Mouse (Mus musculus): ENCODE results near the gene Rab43. TPM values are rescaled to one million over a fixed set of nuclear protein-coding genes. Genes with fewer than 3 reads are reported as not detected.
A peak's percentile ranks its signal among the peaks of the same experiment; 100 is the strongest.

Gene Rab43
- 11.3 and 12.2 TPM in 2 replicates for polyA plus RNA-seq (2015; fragmentation: Nextera tagmentation; extraction: Ambion mirVana)

DNA sequence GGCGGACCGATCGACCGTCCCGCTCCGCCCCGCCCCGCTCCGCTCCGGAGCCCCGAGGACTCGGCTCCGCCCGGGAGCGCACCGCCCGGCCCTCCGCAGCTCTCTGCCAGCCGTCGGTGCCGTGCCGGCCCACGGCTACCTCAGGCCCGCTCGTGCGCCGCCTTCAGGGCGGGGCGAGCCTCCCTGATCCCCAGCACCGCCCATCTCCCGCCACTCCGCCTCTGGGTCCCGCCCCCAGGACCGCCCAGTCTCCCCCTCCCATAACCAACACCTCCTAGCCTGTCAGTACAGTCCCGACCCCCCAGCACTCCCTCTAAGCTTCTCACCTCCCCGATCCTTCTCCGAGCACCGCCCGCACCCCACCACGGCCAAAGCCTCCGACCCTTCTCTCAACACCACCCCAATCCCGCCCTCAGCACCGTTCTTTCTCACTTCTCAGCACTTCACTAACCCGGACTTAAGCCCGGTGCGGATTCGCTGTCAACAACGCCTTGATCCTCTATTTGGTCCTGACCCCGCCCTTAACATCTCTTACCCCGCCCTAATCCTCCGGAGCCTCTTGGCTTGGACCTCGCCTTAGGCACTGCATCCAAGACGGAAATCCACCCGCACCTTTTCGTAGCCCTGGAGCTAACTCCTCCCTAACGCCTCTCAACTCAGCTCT, at the start of gene Rab43:
Gene Rab43, minus strand, starts transcription at position 490 of the 664 bp plus-strand sequence.
- Histone ChIP-seq H3K4me2 (ENCODE audit: low read depth, low read length) (peak within 1 kb of the TSS; percentile 85), H3K4me3 (ENCODE audit: low read length) (peak within 1 kb of the TSS; percentile 83), H3K9ac (ENCODE audit: low read depth, low read length) (peak within 1 kb of the TSS; percentile 88), H3K27me3 (replicated peaks; ENCODE audit: control insufficient read depth, insufficient read depth, low read length) (no peaks in the 10 kb centered on the region), H3K4me1 (ENCODE audit: control insufficient read depth, insufficient read depth, low read length) (peaks cover 21% of the 10 kb centered on the region), H3K36me3 (ENCODE audit: control insufficient read depth, insufficient read depth, low read length) (0 out of 2 replicates have a peak, but pooled peaks cover under 1% of the 10 kb centered on the region), H3K27ac (ENCODE audit: low read length) (peak within 1 kb of the TSS; percentile 89), H3K9me3 (ENCODE audit: control insufficient read depth, low read length) (no peaks in the 10 kb centered on the region)
- ATAC-seq, result peak; percentile 97
- 0% methylated on average over 45 of the region's 56 CpGs for WGBS

DNA sequence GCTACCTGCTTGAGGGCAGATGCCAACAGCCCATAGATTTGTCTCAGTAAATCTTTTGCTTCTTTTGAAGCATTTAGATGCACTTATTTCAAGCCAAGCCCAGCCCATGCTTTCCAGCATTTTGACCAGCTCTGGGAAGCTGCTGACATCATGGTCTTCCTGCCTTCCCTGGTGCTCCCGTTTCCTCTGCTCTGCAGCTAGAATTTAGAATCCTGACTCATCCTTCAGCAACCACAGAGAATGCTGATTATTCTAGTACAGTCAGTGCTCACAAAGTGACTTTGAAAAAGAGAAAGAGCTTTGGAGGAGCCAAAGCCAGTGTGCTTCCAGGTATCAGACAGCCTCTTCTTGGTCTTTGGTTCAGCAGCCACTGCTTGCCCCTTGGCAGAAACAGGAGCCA, 45.1 kb upstream of the Rab43 start:
- Histone ChIP-seq H3K27me3 (replicated peaks; ENCODE audit: control insufficient read depth, insufficient read depth, low read length) (no peaks in the 10 kb centered on the region), H3K9me3 (ENCODE audit: control insufficient read depth, low read length) (no peaks in the 10 kb centered on the region), H3K4me3 (ENCODE audit: low read length) (no peak overlapping the region), H3K4me1 (ENCODE audit: control insufficient read depth, insufficient read depth, low read length) (no peaks in the 10 kb centered on the region), H3K27ac (ENCODE audit: low read length) (no peak overlapping the region), H3K36me3 (ENCODE audit: control insufficient read depth, insufficient read depth, low read length) (no peaks in the 10 kb centered on the region), H3K4me2 (ENCODE audit: low read depth, low read length) (no peak overlapping the region), H3K9ac (ENCODE audit: low read depth, low read length) (0 out of 2 replicates have a peak overlapping the region, but pooled peaks have one; percentile 10)
- no peak for ATAC-seq
- 41% methylated on average over 1 of the region's 1 CpGs for WGBS

DNA sequence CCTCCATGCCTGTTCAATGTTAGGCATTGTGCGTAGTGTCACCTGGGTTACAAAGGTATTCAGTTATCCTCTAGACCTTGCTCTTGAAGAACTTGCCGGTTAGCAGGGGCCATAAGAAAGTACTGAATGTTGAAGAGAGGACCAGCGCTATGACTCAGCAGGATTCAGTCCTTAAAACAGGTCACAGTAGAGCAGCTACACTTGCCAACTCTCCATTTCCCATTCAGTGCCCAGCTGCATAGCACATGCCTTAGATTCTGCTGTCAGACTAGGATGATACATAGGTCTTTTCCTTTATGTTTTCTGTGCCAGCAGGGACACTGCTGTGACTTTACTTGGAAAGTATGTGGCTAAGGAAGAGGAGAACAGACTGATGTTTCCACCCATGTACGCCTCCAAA, 41.5 kb upstream of the Rab43 start:
- Histone ChIP-seq H3K27ac (ENCODE audit: low read length) (no peak overlapping the region), H3K4me2 (ENCODE audit: low read depth, low read length) (no peak overlapping the region), H3K9ac (ENCODE audit: low read depth, low read length) (no peak overlapping the region), H3K36me3 (ENCODE audit: control insufficient read depth, insufficient read depth, low read length) (no peaks in the 10 kb centered on the region), H3K4me1 (ENCODE audit: control insufficient read depth, insufficient read depth, low read length) (peaks cover 7% of the 10 kb centered on the region), H3K27me3 (replicated peaks; ENCODE audit: control insufficient read depth, insufficient read depth, low read length) (no peaks in the 10 kb centered on the region), H3K9me3 (ENCODE audit: control insufficient read depth, low read length) (no peaks in the 10 kb centered on the region), H3K4me3 (ENCODE audit: low read length) (no peak overlapping the region)
- 78% methylated on average over 4 of the region's 4 CpGs for WGBS
- no peak for ATAC-seq

DNA sequence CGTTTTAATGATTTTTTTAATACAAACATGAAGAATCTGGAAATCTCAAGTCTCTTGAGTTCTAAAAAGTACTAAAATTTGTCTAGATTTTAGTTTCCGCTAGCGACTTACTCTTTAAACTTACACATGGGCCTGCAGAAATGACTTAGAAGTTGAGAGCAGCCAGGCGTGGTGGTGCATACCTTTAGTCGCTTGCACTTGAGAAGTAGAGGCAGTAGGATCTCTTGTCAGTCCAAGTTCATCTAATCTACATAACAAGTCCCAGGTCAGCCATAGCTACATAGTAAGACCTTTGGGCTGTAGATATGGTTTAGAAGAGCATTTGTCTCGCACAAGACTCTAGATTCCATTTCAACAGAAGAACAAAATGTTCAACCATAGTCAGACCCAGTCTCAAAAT, 39.9 kb upstream of the Rab43 start:
- Histone ChIP-seq H3K9me3 (ENCODE audit: control insufficient read depth, low read length) (no peaks in the 10 kb centered on the region), H3K36me3 (ENCODE audit: control insufficient read depth, insufficient read depth, low read length) (no peaks in the 10 kb centered on the region), H3K27ac (ENCODE audit: low read length) (no peak overlapping the region), H3K9ac (ENCODE audit: low read depth, low read length) (no peak overlapping the region), H3K27me3 (replicated peaks; ENCODE audit: control insufficient read depth, insufficient read depth, low read length) (no peaks in the 10 kb centered on the region), H3K4me3 (ENCODE audit: low read length) (no peak overlapping the region), H3K4me2 (ENCODE audit: low read depth, low read length) (no peak overlapping the region), H3K4me1 (ENCODE audit: control insufficient read depth, insufficient read depth, low read length) (peaks cover 16% of the 10 kb centered on the region)
- WGBS, result 81% methylated on average over 6 of the region's 6 CpGs
- no peak for ATAC-seq

DNA sequence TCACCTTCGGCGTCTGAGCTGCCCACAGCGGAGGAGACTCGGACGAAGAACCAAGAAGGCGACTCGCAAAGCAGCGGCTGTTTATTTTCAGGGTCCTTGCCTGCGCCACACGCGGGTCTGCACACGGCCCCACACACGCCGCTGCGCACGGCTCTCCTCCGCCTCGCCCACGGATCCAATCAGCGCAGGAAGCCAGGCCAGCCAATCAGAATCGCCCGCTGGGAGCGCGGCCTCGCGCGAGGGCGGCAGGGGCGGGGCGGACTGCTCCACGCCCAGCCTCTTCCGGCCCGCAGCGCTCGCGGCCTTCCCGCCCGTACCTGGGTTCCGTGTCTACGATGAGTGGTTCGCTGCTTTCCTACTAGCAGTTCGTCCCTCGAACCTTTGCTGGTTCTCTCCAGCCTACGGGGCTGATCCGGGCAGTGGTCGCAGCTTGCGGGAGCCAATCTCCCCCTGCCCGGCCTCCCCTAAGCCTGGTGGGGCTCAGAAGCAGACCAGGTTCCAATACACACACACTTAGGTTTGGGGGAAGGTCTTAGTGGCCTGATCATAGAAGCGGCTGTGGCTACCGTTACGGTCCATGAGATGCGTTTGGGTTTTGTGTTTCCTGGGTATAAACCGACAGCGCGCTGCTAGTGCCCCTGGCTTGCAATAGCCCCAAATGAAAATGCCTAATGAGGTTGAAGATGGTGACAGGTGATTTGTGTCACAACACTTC, 39.1 kb upstream of the Rab43 start, which contains the start of gene Cnbp:
Gene Cnbp, minus strand, starts transcription at position 207 of the 715 bp plus-strand sequence.
- H3K4me2 ChIP-seq (ENCODE audit: low read depth, low read length), result peak within 1 kb of the TSS; percentile 90
- no peaks in the 10 kb centered on the region for H3K36me3 ChIP-seq (ENCODE audit: control insufficient read depth, insufficient read depth, low read length)
- H3K4me1 ChIP-seq (ENCODE audit: control insufficient read depth, insufficient read depth, low read length), result peaks cover 18% of the 10 kb centered on the region
- peak within 1 kb of the TSS; percentile 99 for H3K4me3 ChIP-seq (ENCODE audit: low read length)
- WGBS, result under 1% methylated on average over 55 of the region's 55 CpGs
- H3K27me3 ChIP-seq (replicated peaks; ENCODE audit: control insufficient read depth, insufficient read depth, low read length), result no peaks in the 10 kb centered on the region
- H3K27ac ChIP-seq (ENCODE audit: low read length), result peak within 1 kb of the TSS; percentile 96
- H3K9ac ChIP-seq (ENCODE audit: low read depth, low read length), result peak within 1 kb of the TSS; percentile 96
- ATAC-seq, result peak; percentile 98
- H3K9me3 ChIP-seq (ENCODE audit: control insufficient read depth, low read length), result no peaks in the 10 kb centered on the region

DNA sequence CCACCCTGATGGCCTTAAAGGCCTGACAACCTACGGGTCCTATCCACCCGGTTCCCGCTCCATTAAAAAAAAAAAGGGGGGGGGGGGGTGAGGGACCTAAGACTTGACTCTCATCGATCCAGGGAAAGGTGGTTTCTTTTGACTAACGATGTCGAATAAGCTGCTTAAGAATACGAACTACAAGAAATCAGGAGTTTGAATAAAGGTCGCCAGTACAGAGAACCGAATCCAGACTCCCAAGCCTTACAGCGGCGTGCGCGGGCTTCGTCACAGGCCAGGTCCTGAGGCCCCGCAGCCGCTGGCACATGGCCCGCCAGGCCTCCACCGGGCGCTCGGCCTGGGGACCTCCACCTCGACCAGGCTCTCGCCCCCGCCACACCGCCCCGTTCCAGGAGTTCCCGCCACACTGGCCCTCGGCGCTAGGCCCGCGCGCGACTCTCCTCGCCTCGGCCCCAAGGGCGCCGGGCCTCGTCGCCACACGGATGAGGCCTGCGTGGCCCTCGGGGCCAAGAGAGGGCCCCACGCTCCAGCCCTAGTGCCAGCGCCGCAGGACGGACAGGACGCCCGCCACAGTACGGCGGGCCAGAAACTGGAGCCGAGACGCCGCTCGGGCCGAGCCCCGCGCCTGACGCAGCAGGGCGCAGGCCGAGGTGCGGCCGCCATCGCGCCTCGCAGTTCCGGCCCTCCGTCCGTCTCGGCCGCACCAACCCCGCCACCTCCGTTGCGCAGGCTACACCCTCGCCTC, 38.4 kb upstream of the Rab43 start:
- peak overlapping the region; percentile 68 for H3K4me2 ChIP-seq (ENCODE audit: low read depth, low read length)
- H3K27ac ChIP-seq (ENCODE audit: low read length), result peak overlapping the region; percentile 96
- peaks cover 18% of the 10 kb centered on the region for H3K4me1 ChIP-seq (ENCODE audit: control insufficient read depth, insufficient read depth, low read length)
- no peaks in the 10 kb centered on the region for H3K27me3 ChIP-seq (replicated peaks; ENCODE audit: control insufficient read depth, insufficient read depth, low read length)
- ATAC-seq, result peak; percentile 77
- H3K36me3 ChIP-seq (ENCODE audit: control insufficient read depth, insufficient read depth, low read length), result peaks cover under 1% of the 10 kb centered on the region
- peak overlapping the region; percentile 96 for H3K9ac ChIP-seq (ENCODE audit: low read depth, low read length)
- no peaks in the 10 kb centered on the region for H3K9me3 ChIP-seq (ENCODE audit: control insufficient read depth, low read length)
- H3K4me3 ChIP-seq (ENCODE audit: low read length), result peak overlapping the region; percentile 99
- under 1% methylated on average over 70 of the region's 73 CpGs for WGBS

DNA sequence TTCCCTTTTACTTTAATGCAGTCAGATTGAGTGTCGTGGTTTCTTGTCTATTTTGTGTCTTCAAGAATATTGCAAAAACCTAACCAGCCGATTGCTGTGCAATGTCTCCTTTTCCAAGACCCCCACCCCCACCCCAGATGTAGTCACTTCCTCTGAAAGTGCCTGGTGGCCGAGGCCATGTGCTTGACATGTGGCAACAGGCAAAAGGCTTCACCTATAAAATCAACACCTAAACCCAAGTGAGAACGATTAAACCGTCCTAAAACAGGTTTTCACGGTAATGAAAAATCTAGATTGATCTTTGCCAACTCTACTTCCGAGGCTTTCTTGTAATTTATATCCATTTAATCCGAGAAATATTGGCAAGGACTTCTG, 37.8 kb upstream of the Rab43 start:
- Histone ChIP-seq H3K4me2 (ENCODE audit: low read depth, low read length) (peak overlapping the region; percentile 68), H3K36me3 (ENCODE audit: control insufficient read depth, insufficient read depth, low read length) (peaks cover 6% of the 10 kb centered on the region), H3K9ac (ENCODE audit: low read depth, low read length) (peak overlapping the region; percentile 96), H3K4me3 (ENCODE audit: low read length) (peak overlapping the region; percentile 99), H3K9me3 (ENCODE audit: control insufficient read depth, low read length) (no peaks in the 10 kb centered on the region), H3K4me1 (ENCODE audit: control insufficient read depth, insufficient read depth, low read length) (peaks cover 18% of the 10 kb centered on the region), H3K27ac (ENCODE audit: low read length) (peak overlapping the region; percentile 96; the same call in 1 of the 2 replicates), H3K27me3 (replicated peaks; ENCODE audit: control insufficient read depth, insufficient read depth, low read length) (no peaks in the 10 kb centered on the region)
- under 1% methylated on average over 8 of the region's 8 CpGs for WGBS
- ATAC-seq, result no peak

DNA sequence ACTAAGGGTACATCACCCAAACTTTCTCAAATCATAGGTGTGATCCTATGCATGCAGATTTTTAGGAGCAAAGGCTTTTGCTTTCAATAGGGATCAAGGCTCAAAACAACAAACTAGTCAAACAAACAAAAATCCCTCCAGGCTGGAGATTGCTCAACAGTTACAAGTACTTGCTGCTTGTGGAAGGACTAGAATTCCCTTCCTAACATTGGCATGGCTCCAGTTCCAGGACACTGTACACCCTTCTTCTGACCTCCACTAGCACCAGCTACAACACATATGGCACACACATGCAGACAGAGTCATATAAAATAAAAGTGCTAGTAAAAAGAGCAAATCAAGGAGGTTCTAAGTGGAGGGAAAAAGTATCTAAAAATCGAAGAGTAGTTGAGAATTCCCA, 34.8 kb upstream of the Rab43 start:
- Histone ChIP-seq H3K4me2 (ENCODE audit: low read depth, low read length) (no peak overlapping the region), H3K27me3 (replicated peaks; ENCODE audit: control insufficient read depth, insufficient read depth, low read length) (no peaks in the 10 kb centered on the region), H3K4me1 (ENCODE audit: control insufficient read depth, insufficient read depth, low read length) (peaks cover 18% of the 10 kb centered on the region), H3K9me3 (ENCODE audit: control insufficient read depth, low read length) (no peaks in the 10 kb centered on the region), H3K4me3 (ENCODE audit: low read length) (no peak overlapping the region), H3K9ac (ENCODE audit: low read depth, low read length) (no peak overlapping the region), H3K27ac (ENCODE audit: low read length) (no peak overlapping the region), H3K36me3 (ENCODE audit: control insufficient read depth, insufficient read depth, low read length) (peaks cover 24% of the 10 kb centered on the region)
- ATAC-seq, result no peak
- WGBS, result 86% methylated on average over 1 of the region's 1 CpGs

DNA sequence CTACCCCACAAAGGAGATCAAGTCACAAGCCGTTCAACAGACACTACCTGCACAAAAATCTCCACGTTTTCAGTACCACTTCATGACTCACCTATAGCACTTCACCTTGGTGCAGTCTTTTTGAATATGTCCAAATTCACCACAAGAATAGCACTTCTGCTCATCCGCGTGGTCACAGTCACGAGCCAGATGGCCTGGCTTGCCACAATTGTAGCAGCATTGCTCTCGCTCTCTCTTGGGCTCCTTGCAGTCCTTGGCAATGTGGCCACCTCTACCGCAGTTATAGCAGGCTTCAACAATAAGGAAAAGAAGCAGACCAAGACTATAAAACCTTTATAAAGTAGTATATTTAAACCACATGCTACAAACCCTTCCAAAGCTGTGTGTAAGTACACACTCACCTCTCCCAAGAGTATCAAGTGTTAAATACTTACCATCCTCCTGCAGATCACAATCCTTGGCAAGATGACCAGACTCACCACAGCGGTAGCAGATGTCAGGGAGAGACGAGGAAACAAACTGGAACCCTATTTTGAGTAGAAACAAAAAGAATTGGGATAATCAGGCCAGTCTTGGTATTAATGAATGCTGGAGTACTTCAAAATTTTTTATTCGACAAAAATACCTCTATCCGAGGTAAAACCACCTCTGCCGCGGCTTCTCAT, 33.2 kb upstream of the Rab43 start:
- no peak for ATAC-seq
- H3K9ac ChIP-seq (ENCODE audit: low read depth, low read length), result no peak overlapping the region
- no peaks in the 10 kb centered on the region for H3K9me3 ChIP-seq (ENCODE audit: control insufficient read depth, low read length)
- H3K27me3 ChIP-seq (replicated peaks; ENCODE audit: control insufficient read depth, insufficient read depth, low read length), result no peaks in the 10 kb centered on the region
- no peak overlapping the region for H3K4me3 ChIP-seq (ENCODE audit: low read length)
- H3K27ac ChIP-seq (ENCODE audit: low read length), result no peak overlapping the region
- WGBS, result 92% methylated on average over 13 of the region's 13 CpGs
- no peak overlapping the region for H3K4me2 ChIP-seq (ENCODE audit: low read depth, low read length)
- peaks cover 24% of the 10 kb centered on the region for H3K36me3 ChIP-seq (ENCODE audit: control insufficient read depth, insufficient read depth, low read length)
- H3K4me1 ChIP-seq (ENCODE audit: control insufficient read depth, insufficient read depth, low read length), result peaks cover 16% of the 10 kb centered on the region

Data from intestine, embryonic 16.5 days (tissue).